Mouse (Mus musculus): ENCODE measurements around the gene Pygo1.

DNA sequence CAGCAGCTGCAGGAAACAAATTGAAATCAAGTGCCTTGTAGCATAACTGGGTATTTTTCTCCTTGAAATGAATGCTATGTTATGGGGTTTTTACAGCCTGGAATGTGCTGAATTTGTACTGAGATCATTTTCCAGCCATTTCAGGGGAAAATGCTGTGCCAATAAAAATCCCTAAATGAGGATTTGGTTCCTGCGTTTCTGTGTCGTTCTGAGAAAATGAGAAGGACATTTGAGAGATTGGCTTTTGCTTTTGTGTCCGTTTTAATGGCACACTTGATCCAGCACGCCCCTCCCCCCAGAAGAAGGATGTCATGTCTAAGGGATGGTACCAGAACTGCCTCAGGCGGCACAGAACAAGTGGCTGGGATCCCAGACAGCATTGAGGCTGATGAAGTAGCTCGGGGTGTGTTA is 18.7 kb upstream of the Pygo1 start:
- TF ChIP-seq CTCF (IDR thresholded peaks at IDR 0.05; ENCODE audit: extremely low read depth, insufficient read depth, insufficient read length, insufficient replicate concordance) (no peak), POLR2A (IDR thresholded peaks at IDR 0.05; ENCODE audit: low read depth, low read length) (no peak)

All from spleen, adult 2 months (tissue).